Mouse (Mus musculus): ENCODE measurements around the gene Ccdc88c. TPM values are rescaled to one million over a fixed set of nuclear protein-coding genes. Genes with fewer than 3 reads are reported as not detected.
"Not testable (repeated sequence)": the region's sequence is repeated elsewhere in the genome, so short reads cannot be mapped to it uniquely, and the experiment has no call there.

Gene Ccdc88c
- total RNA-seq, 1 experiment from 2014 or later = 81.7 TPM

DNA sequence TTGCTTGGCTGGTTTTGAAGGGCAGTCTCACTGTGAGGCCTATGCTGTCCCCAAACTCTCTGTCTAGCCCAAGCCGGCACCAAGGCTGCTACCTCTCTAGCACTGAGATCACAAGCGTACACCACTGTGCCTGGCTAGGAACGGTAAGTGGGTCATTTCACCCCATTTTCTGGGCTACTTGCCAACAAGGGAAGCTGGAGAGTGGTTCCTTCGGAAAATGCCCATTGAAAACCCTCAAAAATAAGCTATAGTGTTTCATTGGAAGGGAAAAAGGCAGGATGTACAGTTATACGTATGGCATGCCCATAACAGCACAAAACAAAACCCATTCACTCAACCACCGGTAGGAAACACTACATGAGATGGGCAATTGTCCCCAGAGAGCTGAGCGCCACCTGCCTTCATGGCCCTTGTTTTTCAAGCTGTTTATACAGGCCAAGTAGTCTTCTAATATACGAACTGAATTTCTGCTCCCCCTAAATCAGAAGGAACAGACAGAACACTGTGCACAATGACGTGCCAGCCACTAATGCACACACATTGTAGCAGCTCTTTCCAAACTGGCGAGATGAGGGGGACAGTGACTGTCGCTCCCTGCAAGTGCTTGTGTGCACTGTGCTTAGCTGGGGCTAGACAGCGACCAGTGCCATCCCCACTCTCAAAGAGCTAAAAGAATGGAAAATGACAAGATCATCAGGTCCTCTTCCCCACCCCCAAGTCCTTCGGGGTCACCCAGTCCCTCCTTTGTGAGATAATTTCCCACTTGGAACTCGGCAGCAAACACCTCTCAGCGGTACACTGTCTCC is 8.4 kb downstream of the Ccdc88c start:
- no peak for ATAC-seq (replicated peaks in 1 of 2; ENCODE audit: insufficient read depth in 1 of 2, low FRiP score in 2 of 2, low TSS enrichment in 1 of 2, low read depth in 1 of 2, poor library complexity in 2 of 2, severe bottlenecking in 2 of 2)

DNA sequence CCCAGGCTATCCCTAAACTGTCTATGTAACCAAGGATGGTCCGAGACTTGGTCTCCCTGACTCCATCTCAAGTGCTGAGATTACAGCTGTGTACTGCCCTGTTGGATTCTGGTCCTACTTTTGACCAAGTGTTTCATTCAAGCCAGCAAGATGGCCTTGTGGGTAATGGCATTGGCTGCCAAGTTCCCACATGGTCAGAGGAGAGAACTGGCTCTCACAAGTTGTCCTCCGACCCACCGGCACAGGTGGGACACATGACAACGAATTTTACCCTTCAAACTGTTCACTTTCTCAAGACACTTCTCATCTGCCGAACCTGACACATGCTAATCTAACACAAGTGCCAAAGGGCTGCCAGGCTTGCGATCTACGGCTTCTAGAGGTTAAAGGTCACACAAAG is 9.4 kb downstream of the Ccdc88c start:
- ATAC-seq (replicated peaks in 1 of 2; ENCODE audit: insufficient read depth in 1 of 2, low FRiP score in 2 of 2, low TSS enrichment in 1 of 2, low read depth in 1 of 2, poor library complexity in 2 of 2, severe bottlenecking in 2 of 2) = no peak

- no peak for ATAC-seq (replicated peaks in 1 of 2; ENCODE audit: insufficient read depth in 1 of 2, low FRiP score in 2 of 2, low TSS enrichment in 1 of 2, low read depth in 1 of 2, poor library complexity in 2 of 2, severe bottlenecking in 2 of 2)
Measured at GRCm38 (mm10) chr12:101019031-101019430, 9.8 kb downstream of the Ccdc88c start.

DNA sequence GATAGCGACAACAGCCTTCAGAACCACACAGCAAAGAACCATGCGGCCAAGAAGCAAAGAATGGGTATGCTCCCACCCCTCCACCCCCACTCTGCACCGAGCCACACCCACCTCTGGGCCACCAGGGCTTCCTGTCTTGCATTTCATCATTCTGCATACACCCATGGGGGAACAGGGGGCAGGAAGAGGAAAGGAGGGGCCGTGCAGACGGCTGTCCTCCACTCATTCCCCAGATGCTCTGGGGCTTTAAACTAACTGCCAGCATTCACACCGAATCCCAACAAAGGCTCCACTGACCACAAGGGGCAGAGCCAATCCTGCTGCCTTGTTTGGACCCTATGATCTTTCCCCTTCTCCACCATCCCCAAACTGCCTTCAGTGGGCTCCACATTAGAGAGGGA is 10.9 kb downstream of the Ccdc88c start:
- ATAC-seq (replicated peaks in 1 of 2; ENCODE audit: insufficient read depth in 1 of 2, low FRiP score in 2 of 2, low TSS enrichment in 1 of 2, low read depth in 1 of 2, poor library complexity in 2 of 2, severe bottlenecking in 2 of 2) = peak; percentile 75 to 83

DNA sequence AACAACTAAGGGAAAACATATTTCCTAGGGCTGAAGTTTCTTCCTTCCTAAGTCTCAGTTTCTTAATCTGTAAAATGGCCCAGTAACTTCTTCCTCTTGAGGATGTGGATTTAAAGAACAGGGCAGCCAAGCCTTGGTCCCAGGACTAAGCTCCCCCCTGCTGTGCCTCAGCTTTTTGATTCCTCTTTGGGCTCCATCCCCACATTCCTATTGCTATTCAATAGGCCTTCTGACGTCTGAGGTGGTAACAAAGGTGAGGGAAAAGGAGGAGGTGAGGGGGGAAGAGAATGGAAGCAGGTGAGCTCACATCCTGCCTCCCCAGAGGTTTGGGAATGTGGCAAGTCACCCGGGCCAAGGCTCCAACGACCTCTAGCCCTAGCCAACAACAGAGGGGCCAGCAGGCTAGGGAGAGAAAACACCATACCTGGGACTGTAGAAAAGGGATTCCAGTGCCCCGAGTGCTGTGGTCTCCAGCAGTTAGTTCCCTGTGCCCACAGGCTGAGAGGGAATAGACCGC is 12.4 kb downstream of the Ccdc88c start:
- ATAC-seq (replicated peaks in 1 of 2; ENCODE audit: insufficient read depth in 1 of 2, low FRiP score in 2 of 2, low TSS enrichment in 1 of 2, low read depth in 1 of 2, poor library complexity in 2 of 2, severe bottlenecking in 2 of 2) = no peak

- ATAC-seq (replicated peaks in 1 of 2; ENCODE audit: insufficient read depth in 1 of 2, low FRiP score in 2 of 2, low TSS enrichment in 1 of 2, low read depth in 1 of 2, poor library complexity in 2 of 2, severe bottlenecking in 2 of 2) = peak; percentile 65 to 77
Measured at GRCm38 (mm10) chr12:101015926-101016325, 12.9 kb downstream of the Ccdc88c start.

DNA sequence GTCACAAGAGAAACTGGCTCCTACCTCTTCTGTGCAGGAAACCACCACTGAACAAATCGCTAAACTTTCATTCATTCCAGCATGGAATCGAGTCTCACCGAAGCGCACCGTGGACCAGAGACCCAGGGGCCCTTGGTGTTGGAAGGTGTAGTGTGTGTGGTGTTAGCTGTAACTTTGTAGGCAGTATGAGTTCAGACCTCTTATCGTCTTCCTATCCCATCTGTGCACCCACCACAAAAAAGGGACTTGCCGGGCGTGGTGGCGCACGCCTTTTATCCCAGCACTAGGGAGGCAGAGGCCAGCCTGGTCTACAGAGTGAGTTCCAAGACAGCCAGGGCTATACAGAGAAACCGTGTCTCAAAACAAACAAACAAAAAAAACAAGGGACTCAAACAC is 13.7 kb downstream of the Ccdc88c start:
- ATAC-seq (replicated peaks in 1 of 2; ENCODE audit: insufficient read depth in 1 of 2, low FRiP score in 2 of 2, low TSS enrichment in 1 of 2, low read depth in 1 of 2, poor library complexity in 2 of 2, severe bottlenecking in 2 of 2) = no peak

DNA sequence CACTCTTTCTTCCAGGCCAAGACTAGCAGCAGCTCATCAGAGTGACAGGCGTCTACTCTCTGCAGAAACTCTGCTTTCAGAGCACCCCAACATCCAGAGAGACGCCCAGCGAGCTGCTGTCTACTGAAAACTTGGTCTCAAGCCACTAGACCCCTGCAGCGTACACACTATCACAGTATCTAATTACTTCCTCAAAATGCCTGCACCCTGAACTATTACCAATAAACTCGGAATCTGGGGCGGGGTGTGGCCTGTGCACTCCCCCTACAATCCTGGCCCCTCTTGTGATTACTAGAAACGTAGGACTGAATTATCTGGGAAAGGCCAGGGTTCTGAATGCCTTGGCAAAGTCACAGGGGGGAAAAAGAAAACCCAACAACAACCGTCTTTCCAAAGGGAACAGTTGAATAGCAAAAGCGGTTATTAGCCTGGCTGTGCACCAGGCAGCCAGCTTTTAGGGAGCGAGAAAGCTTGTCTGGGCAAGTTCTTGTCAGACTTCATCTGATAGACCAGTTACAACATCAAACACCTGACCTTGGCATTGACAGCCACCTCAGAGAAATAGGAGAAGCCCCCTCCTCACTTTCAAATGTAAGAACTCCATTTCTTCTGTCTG is 14.2 kb downstream of the Ccdc88c start:
- no peak for ATAC-seq (replicated peaks in 1 of 2; ENCODE audit: insufficient read depth in 1 of 2, low FRiP score in 2 of 2, low TSS enrichment in 1 of 2, low read depth in 1 of 2, poor library complexity in 2 of 2, severe bottlenecking in 2 of 2)

DNA sequence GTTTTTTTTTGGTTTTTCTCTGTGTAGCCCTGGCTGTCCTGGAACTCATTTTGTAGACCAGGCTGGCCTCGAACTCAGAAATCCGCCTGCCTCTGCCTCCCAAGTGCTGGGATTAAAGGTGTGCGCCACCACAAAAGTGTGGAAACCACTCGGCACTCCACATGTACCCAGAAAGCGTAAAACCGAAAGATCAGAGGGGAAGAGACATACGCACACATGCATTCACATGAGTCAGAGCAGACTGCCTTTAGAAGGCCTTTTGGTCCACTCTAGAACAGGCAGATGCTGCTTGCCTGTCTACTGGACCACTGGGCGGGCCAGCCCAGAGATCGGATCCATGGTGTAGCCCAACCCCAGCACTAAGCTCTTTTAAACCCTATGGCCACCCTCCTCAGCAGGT is 15.2 kb downstream of the Ccdc88c start:
- not testable (repeated sequence) for ATAC-seq (replicated peaks in 1 of 2; ENCODE audit: insufficient read depth in 1 of 2, low FRiP score in 2 of 2, low TSS enrichment in 1 of 2, low read depth in 1 of 2, poor library complexity in 2 of 2, severe bottlenecking in 2 of 2)

DNA sequence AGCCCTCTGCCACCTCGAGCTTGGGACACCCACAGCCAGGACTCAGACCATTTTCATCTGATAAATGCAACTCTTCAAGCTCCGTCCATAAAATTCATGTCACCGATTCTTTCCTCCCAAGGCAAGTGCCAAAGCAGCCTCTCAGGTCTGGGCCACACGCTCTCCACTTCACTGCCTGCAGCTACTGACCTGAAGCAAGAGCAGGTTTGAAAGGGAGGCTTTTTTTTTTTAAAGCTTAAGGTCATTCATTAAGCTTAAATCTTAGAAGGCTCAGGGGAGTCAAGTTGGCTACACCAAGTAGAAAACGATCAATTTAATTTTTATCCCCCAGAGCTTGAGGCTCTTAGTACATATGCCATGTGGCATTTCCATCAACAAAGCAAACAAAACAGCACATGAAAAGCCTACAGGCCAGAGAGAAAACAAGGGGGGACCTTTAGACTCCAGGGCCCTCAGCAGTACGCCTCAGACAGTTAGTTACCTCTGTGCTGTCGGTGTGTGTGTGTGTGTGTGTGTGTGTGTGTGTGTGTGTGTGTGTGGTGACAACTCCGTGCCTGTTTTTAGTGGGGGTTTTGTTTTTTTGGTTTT is 15.7 kb downstream of the Ccdc88c start:
- ATAC-seq (replicated peaks in 1 of 2; ENCODE audit: insufficient read depth in 1 of 2, low FRiP score in 2 of 2, low TSS enrichment in 1 of 2, low read depth in 1 of 2, poor library complexity in 2 of 2, severe bottlenecking in 2 of 2) = no peak

- ATAC-seq (replicated peaks in 1 of 2; ENCODE audit: insufficient read depth in 1 of 2, low FRiP score in 2 of 2, low TSS enrichment in 1 of 2, low read depth in 1 of 2, poor library complexity in 2 of 2, severe bottlenecking in 2 of 2) = no peak
Measured at GRCm38 (mm10) chr12:101012197-101013077, 16.4 kb downstream of the Ccdc88c start.

DNA sequence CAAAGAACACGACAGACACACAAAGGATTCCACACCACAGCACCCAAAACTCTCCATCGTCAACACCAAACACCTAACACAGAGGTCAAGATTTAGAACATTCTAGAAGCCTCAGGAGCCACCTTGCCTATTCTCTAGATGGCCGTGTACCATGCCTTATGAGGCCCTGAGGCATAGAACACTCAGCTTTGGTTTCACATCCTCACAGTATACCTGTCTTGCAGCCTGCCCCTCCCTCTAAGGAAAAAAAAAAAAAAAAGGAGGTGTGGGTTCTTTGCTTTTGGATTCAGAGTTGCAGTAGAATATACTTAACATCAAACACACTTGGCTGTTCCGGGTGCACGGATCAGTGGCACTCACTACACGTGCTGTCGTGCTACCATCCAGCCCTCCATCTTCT is 17.8 kb downstream of the Ccdc88c start:
- ATAC-seq (replicated peaks in 1 of 2; ENCODE audit: insufficient read depth in 1 of 2, low FRiP score in 2 of 2, low TSS enrichment in 1 of 2, low read depth in 1 of 2, poor library complexity in 2 of 2, severe bottlenecking in 2 of 2) = no peak

- no peak for ATAC-seq (replicated peaks in 1 of 2; ENCODE audit: insufficient read depth in 1 of 2, low FRiP score in 2 of 2, low TSS enrichment in 1 of 2, low read depth in 1 of 2, poor library complexity in 2 of 2, severe bottlenecking in 2 of 2)
Measured at GRCm38 (mm10) chr12:101010148-101010920, 18.5 kb downstream of the Ccdc88c start.

- no peak for ATAC-seq (replicated peaks in 1 of 2; ENCODE audit: insufficient read depth in 1 of 2, low FRiP score in 2 of 2, low TSS enrichment in 1 of 2, low read depth in 1 of 2, poor library complexity in 2 of 2, severe bottlenecking in 2 of 2)
Measured at GRCm38 (mm10) chr12:101009225-101009624, 19.6 kb downstream of the Ccdc88c start.

DNA sequence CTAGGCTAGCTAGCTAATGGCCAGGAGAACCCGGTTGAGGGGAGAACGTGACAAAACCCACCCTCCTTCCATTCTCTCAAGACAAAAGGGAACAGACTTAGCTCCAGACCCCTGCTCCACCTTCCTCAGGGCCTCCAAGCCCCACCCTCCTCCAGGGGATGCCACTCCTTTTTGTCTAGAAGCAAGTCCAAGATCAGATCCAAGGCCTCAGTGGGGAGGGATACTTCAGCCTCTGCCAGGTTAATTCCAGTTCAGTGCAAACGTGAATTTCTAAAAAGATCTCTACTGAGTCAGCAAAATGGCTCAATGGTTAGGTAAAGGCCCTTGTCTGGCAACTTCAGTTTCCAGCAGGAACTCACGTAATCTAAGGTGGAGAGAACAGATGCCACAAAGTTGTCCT is 20.2 kb downstream of the Ccdc88c start:
- no peak for ATAC-seq (replicated peaks in 1 of 2; ENCODE audit: insufficient read depth in 1 of 2, low FRiP score in 2 of 2, low TSS enrichment in 1 of 2, low read depth in 1 of 2, poor library complexity in 2 of 2, severe bottlenecking in 2 of 2)

- no peak for ATAC-seq (replicated peaks in 1 of 2; ENCODE audit: insufficient read depth in 1 of 2, low FRiP score in 2 of 2, low TSS enrichment in 1 of 2, low read depth in 1 of 2, poor library complexity in 2 of 2, severe bottlenecking in 2 of 2)
Measured at GRCm38 (mm10) chr12:101007968-101008481, 20.8 kb downstream of the Ccdc88c start.

DNA sequence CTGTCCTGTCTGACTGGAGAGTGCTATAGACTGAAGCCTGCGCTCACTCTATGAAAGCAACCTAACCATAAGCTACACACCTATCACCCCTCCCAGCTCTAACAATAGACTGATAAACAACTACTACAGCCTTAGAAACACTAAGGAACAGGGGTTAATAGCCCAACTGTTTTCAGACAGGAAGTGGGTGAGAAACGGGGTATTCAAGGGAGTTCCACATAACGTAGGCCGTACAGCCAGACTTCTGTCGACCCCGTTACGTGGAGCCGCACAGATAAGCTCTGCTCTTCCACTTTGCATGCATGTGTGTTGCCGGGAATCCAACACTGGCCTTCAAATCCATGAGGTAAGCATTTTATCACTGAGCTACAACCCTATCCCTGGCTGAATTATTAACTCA is 21.4 kb downstream of the Ccdc88c start:
- ATAC-seq (replicated peaks in 1 of 2; ENCODE audit: insufficient read depth in 1 of 2, low FRiP score in 2 of 2, low TSS enrichment in 1 of 2, low read depth in 1 of 2, poor library complexity in 2 of 2, severe bottlenecking in 2 of 2) = peak in 1 of 2 experiments; percentile 46; a peak in 1 of 4 replicates

Data from hematopoietic stem cell, adult 5-6 weeks (primary cell).